ENCODE assay signal across 22 mouse cellular contexts in the genomic region with DNA sequence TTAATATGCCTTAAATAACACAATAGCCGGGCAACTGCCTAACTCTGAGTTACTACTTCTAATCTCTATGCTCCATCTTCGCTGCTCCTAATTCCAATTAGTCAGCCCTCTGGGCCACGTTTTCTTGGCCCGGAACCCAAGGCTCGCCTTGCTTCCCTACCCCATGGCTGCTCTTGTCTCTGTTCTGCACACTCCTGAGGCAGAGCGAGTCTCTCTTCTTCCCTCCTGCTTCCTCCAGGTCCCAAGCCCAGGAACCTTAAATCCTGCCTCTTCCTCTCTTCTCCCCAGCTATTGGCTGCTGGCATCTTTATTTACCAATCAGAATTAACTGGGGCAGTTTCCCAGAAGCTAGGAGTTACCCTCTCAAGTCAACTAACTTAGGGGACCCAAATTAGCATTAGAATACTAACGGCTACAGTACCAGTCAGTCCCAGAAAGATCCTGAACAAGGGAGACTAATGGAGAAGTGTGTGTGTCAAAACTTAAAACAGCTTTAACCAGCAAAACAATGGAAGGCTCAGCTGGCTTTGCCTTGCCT. TPM values are rescaled to one million over a fixed set of nuclear protein-coding genes. Genes with fewer than 3 reads are reported as not detected.
A peak's percentile ranks its signal among the peaks of the same experiment; 100 is the strongest.
DNase-seq lines count a peak whose midpoint lies in the region; ATAC-seq lines count a peak whose summit lies in the region.
"Had no signal": no experiment of that assay in that cellular context is flagged by ENCODE, and none has a peak within 500 bp of the region (broad histone marks: within the 10 kb centered on the region; RNA-seq: fewer than 3 reads in every experiment).

No protein-coding gene starts in this region.

- no peaks in the 10 kb centered on the region for H3K9me3 ChIP-seq in heart, embryonic 13.5 days
- H3K9me3 ChIP-seq in limb, embryonic 12.5 days, result 0 out of 2 replicates have a peak, but pooled peaks cover 3% of the 10 kb centered on the region
- H3K9me3 ChIP-seq in limb, embryonic 10.5 days (replicated peaks), result no peaks in the 10 kb centered on the region
- H3K9me3 ChIP-seq in hindbrain, embryonic 15.5 days, result no peaks in the 10 kb centered on the region

- peak overlapping the region; percentile 22; the same call in 1 of the 2 replicates for H3K4me3 ChIP-seq in heart, embryonic 13.5 days
- H3K4me3 ChIP-seq in limb, embryonic 12.5 days (replicated peaks), result no peak overlapping the region
- no peak overlapping the region for H3K4me3 ChIP-seq in limb, embryonic 10.5 days
- no peak overlapping the region for H3K4me3 ChIP-seq in hindbrain, embryonic 15.5 days
- H3K4me3 ChIP-seq: gastrocnemius, adult 2 months had no signal

- ATAC-seq in heart, embryonic 13.5 days (ENCODE audit: extremely low read depth, insufficient number of reproducible peaks, low FRiP score, low TSS enrichment), result no peak
- ATAC-seq in limb, embryonic 12.5 days (ENCODE audit: insufficient number of reproducible peaks, insufficient read depth, low FRiP score, low TSS enrichment, low read depth), result no peak
- ATAC-seq in hindbrain, embryonic 15.5 days (ENCODE audit: low FRiP score, low read depth), result no peak
- ATAC-seq: activated CD4-positive, CD25-positive, alpha-beta regulatory T cell, adult 4 months; intestine, embryonic 16.5 days; midbrain, embryonic 16.5 days had no signal

- intact Hi-C loops in heart, postnatal 14 days (cut with DNase I), result no loop called here
- intact Hi-C loops in left cerebral cortex, postnatal 14 days (cut with DNase I), result no loop called here

- H3K4me1 ChIP-seq in heart, embryonic 13.5 days, result no peaks in the 10 kb centered on the region
- H3K4me1 ChIP-seq in limb, embryonic 12.5 days (replicated peaks), result peaks cover 5% of the 10 kb centered on the region; the same call in 1 of the 2 replicates
- peaks cover 15% of the 10 kb centered on the region for H3K4me1 ChIP-seq in limb, embryonic 10.5 days
- no peaks in the 10 kb centered on the region for H3K4me1 ChIP-seq in hindbrain, embryonic 15.5 days (replicated peaks)

- H3K27me3 ChIP-seq in heart, embryonic 13.5 days (replicated peaks), result no peaks in the 10 kb centered on the region
- no peaks in the 10 kb centered on the region for H3K27me3 ChIP-seq in limb, embryonic 12.5 days
- no peaks in the 10 kb centered on the region for H3K27me3 ChIP-seq in limb, embryonic 10.5 days (ENCODE audit: low read depth, poor library complexity, severe bottlenecking)
- H3K27me3 ChIP-seq in hindbrain, embryonic 15.5 days, result no peaks in the 10 kb centered on the region

- H3K9ac ChIP-seq in heart, embryonic 13.5 days, result no peak overlapping the region
- no peak overlapping the region for H3K9ac ChIP-seq in limb, embryonic 12.5 days (replicated peaks)
- no peak overlapping the region for H3K9ac ChIP-seq in hindbrain, embryonic 15.5 days
- H3K9ac ChIP-seq: lung, embryonic 14.5 days had no signal

- no peak overlapping the region for H3K27ac ChIP-seq in heart, embryonic 13.5 days (replicated peaks)
- H3K27ac ChIP-seq in limb, embryonic 12.5 days, result no peak overlapping the region
- no peak overlapping the region for H3K27ac ChIP-seq in limb, embryonic 10.5 days
- no peak overlapping the region for H3K27ac ChIP-seq in hindbrain, embryonic 15.5 days (replicated peaks)
- H3K27ac ChIP-seq: gastrocnemius, adult 2 months had no signal

- no peaks in the 10 kb centered on the region for H3K36me3 ChIP-seq in heart, embryonic 13.5 days
- H3K36me3 ChIP-seq in limb, embryonic 12.5 days, result no peaks in the 10 kb centered on the region
- no peaks in the 10 kb centered on the region for H3K36me3 ChIP-seq in limb, embryonic 10.5 days
- no peaks in the 10 kb centered on the region for H3K36me3 ChIP-seq in hindbrain, embryonic 15.5 days

- 52% methylated on average over 7 of the region's 7 CpGs for WGBS in heart, embryonic 13.5 days
- 59% methylated on average over 7 of the region's 7 CpGs for WGBS in limb, embryonic 12.5 days
- 69% methylated on average over 7 of the region's 7 CpGs for WGBS in limb, embryonic 10.5 days
- WGBS in hindbrain, embryonic 15.5 days, result 52% methylated on average over 7 of the region's 7 CpGs

- DNase-seq in heart, postnatal 14 days, result no peak
- no peak for DNase-seq in limb, embryonic 10.5 days (ENCODE audit: low spot score)
- DNase-seq in R1 (ENCODE audit: low read depth, low spot score), result peak; percentile 98
- no peak for DNase-seq in left cerebral cortex, postnatal 14 days (ENCODE audit: low spot score in 2 of 2)
- DNase-seq: cerebellum, postnatal 10 days; gastrocnemius, adult 2 months; kidney, postnatal 25 days; layer of hippocampus, adult 9-11 months; lung, embryonic 14.5 days had no signal

- H3K4me2 ChIP-seq in heart, embryonic 13.5 days, result peak overlapping the region; percentile 51
- 0 out of 2 replicates have a peak overlapping the region, but pooled peaks have one; percentile 8 for H3K4me2 ChIP-seq in limb, embryonic 12.5 days
- peak overlapping the region; percentile 35; the same call in 1 of the 2 replicates for H3K4me2 ChIP-seq in hindbrain, embryonic 15.5 days
- H3K4me2 ChIP-seq: lung, embryonic 14.5 days had no signal

RNA-seq across cellular contexts. Expression of a gene that starts 15.5 kb away (rescaled TPM):
- 2.3 and 3.3 TPM in 2 replicates for polyA plus RNA-seq in heart, embryonic 13.5 days (2015; fragmentation: Nextera tagmentation; extraction: Ambion mirVana)
- 10 to 100 TPM; 12.9 to 13.9 TPM for total RNA-seq in heart, postnatal 14 days (2021)
- polyA plus RNA-seq in limb, embryonic 12.5 days (2016; fragmentation: Nextera tagmentation; extraction: Ambion mirVana), result 7.7 and 9.9 TPM in 2 replicates
- polyA plus RNA-seq in limb, embryonic 10.5 days (2016; fragmentation: Nextera tagmentation; extraction: Ambion mirVana), result 6.4 and 6.9 TPM in 2 replicates
- polyA plus RNA-seq in hindbrain, embryonic 15.5 days (2015; fragmentation: Nextera tagmentation; extraction: Ambion mirVana), result 4.6 and 5.0 TPM in 2 replicates
- total RNA-seq in left cerebral cortex, postnatal 14 days (2021), result 10 to 100 TPM; 11.4 to 13.4 TPM

RNA-seq across cellular contexts. Expression of a gene that starts 16.3 kb away (rescaled TPM):
- 8.5 and 10.1 TPM in 2 replicates for polyA plus RNA-seq in heart, embryonic 13.5 days (2015; fragmentation: Nextera tagmentation; extraction: Ambion mirVana)
- 1 to 10 TPM; 7.6 to 8.1 TPM for total RNA-seq in heart, postnatal 14 days (2021)
- polyA plus RNA-seq in limb, embryonic 12.5 days (2016; fragmentation: Nextera tagmentation; extraction: Ambion mirVana), result 13.6 and 16.1 TPM in 2 replicates
- polyA plus RNA-seq in limb, embryonic 10.5 days (2016; fragmentation: Nextera tagmentation; extraction: Ambion mirVana), result 7.9 and 9.7 TPM in 2 replicates
- polyA plus RNA-seq in hindbrain, embryonic 15.5 days (2015; fragmentation: Nextera tagmentation; extraction: Ambion mirVana), result 20.8 and 22.0 TPM in 2 replicates
- total RNA-seq in left cerebral cortex, postnatal 14 days (2021), result 10 to 100 TPM; 13.0 to 14.0 TPM

RNA-seq across cellular contexts. Expression of a gene that starts 55.6 kb away (rescaled TPM):
- not detected in 2 replicates for polyA plus RNA-seq in heart, embryonic 13.5 days (2015; fragmentation: Nextera tagmentation; extraction: Ambion mirVana)
- not detected for total RNA-seq in heart, postnatal 14 days (2021)
- not detected in 2 replicates for polyA plus RNA-seq in limb, embryonic 12.5 days (2016; fragmentation: Nextera tagmentation; extraction: Ambion mirVana)
- polyA plus RNA-seq in limb, embryonic 10.5 days (2016; fragmentation: Nextera tagmentation; extraction: Ambion mirVana), result not detected in 2 replicates
- not detected in 2 replicates for polyA plus RNA-seq in hindbrain, embryonic 15.5 days (2015; fragmentation: Nextera tagmentation; extraction: Ambion mirVana)
- total RNA-seq in left cerebral cortex, postnatal 14 days (2021), result not detected
- total RNA-seq: adrenal gland, postnatal 36 days; gastrocnemius, adult 2 months; heart, adult 8-10 months; liver, adult 2 months; megakaryocyte progenitor cell, adult 5-6 weeks had no signal
- polyA plus RNA-seq: activated CD4-positive, CD25-positive, alpha-beta regulatory T cell, adult 4 months; forebrain, embryonic 11.5 days; intestine, embryonic 16.5 days; liver, adult 2 months; lung, embryonic 14.5 days; midbrain, embryonic 16.5 days; neural tube, embryonic 11.5 days; urinary bladder, adult 2 months had no signal
